Mouse (Mus musculus): Measurements from ENCODE around the gene Kif18b.

Kif18b gene

GRCm38 (mm10) chr11:102937529-102938182 is 12.7 kb upstream of the Kif18b start:
- no peak for DNase-seq (ENCODE audit: low read depth)

GRCm38 (mm10) chr11:102936272-102936671 is 11.3 kb upstream of the Kif18b start:
- no peak for DNase-seq (ENCODE audit: low read depth)

- no peak for DNase-seq (ENCODE audit: low read depth)
Measured at GRCm38 (mm10) chr11:102930672-102931071, 5.7 kb upstream of the Kif18b start.

GRCm38 (mm10) chr11:102925351-102925717 is 410 bp upstream of the Kif18b start:
- DNase-seq (ENCODE audit: low read depth) = peak; percentile 81

GRCm38 (mm10) chr11:102921491-102921890 is 3.4 kb downstream of the Kif18b start:
- no peak for DNase-seq (ENCODE audit: low read depth)

GRCm38 (mm10) chr11:102918077-102918476 is 6.8 kb downstream of the Kif18b start:
- DNase-seq (ENCODE audit: low read depth) = no peak

- DNase-seq (ENCODE audit: low read depth) = no peak
Measured at GRCm38 (mm10) chr11:102915380-102915779, 9.5 kb downstream of the Kif18b start.

- no peak for DNase-seq (ENCODE audit: low read depth)
Measured at GRCm38 (mm10) chr11:102911376-102911775, 13.5 kb downstream of the Kif18b start.

- no peak for DNase-seq (ENCODE audit: low read depth)
Measured at GRCm38 (mm10) chr11:102903654-102904053, 21.3 kb downstream of the Kif18b start.

GRCm38 (mm10) chr11:102902107-102902506 is 22.8 kb downstream of the Kif18b start:
- no peak for DNase-seq (ENCODE audit: low read depth)

GRCm38 (mm10) chr11:102901199-102901598 is 23.7 kb downstream of the Kif18b start:
- no peak for DNase-seq (ENCODE audit: low read depth)

GRCm38 (mm10) chr11:102900763-102901162 is 24.2 kb downstream of the Kif18b start, which contains the start of gene Gfap:
Gene Gfap, minus strand, starts transcription at chr11:102900912.
- DNase-seq (ENCODE audit: low read depth) = peak; percentile 73

GRCm38 (mm10) chr11:102898408-102898807 is 26.5 kb downstream of the Kif18b start:
- no peak for DNase-seq (ENCODE audit: low read depth)

GRCm38 (mm10) chr11:102896641-102897040 is 28.3 kb downstream of the Kif18b start:
- DNase-seq (ENCODE audit: low read depth) = no peak

GRCm38 (mm10) chr11:102895779-102896178 is 29.1 kb downstream of the Kif18b start:
- DNase-seq (ENCODE audit: low read depth) = no peak

GRCm38 (mm10) chr11:102894716-102895115 is 30.2 kb downstream of the Kif18b start:
- no peak for DNase-seq (ENCODE audit: low read depth)

- peak; percentile 69 for DNase-seq (ENCODE audit: low read depth)
Measured at GRCm38 (mm10) chr11:102893015-102893651, 31.8 kb downstream of the Kif18b start.

GRCm38 (mm10) chr11:102890096-102890495 is 34.8 kb downstream of the Kif18b start:
- no peak for DNase-seq (ENCODE audit: low read depth)

GRCm38 (mm10) chr11:102888135-102888534 is 36.8 kb downstream of the Kif18b start:
- DNase-seq (ENCODE audit: low read depth) = no peak

- no peak for DNase-seq (ENCODE audit: low read depth)
Measured at GRCm38 (mm10) chr11:102887433-102887832, 37.5 kb downstream of the Kif18b start.

GRCm38 (mm10) chr11:102884616-102885219 is 40.2 kb downstream of the Kif18b start, which contains the start of gene Fam187a:
Gene Fam187a, plus strand, starts transcription at chr11:102885169.
- DNase-seq (ENCODE audit: low read depth) = no peak

- DNase-seq (ENCODE audit: low read depth) = no peak
Measured at GRCm38 (mm10) chr11:102881314-102882198, 43.4 kb downstream of the Kif18b start.
